Mouse (Mus musculus): ENCODE measurements around the gene Cfd. TPM values are rescaled to one million over a fixed set of nuclear protein-coding genes. Genes with fewer than 3 reads are reported as not detected.

Cfd gene
- polyA plus RNA-seq, 2 experiments: 0.29 TPM; not detected in 1

DNA sequence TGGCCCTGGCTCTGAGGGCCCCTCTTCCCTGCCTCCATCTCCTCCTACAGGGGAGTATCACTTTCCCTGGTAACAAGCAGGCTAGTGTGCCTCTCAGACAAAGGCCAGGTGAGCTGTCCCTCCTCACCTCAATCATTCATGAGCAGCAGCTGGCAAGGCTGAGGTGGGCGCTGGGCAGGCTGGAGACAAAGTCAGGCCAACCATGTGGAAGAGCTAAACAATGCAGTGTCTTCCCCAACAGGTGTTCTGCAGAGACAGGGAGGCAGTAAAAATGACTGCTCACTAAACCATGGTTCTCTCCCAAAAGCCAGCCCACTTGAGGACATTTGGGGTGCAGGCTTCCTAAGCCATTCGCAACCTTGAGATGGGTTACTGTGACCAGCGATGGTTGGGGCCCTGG lies 39.0 kb upstream of the Cfd start:
- ATAC-seq (ENCODE audit: insufficient read depth): no peak
- Histone ChIP-seq H3K4me1 (replicated peaks; ENCODE audit: control insufficient read depth in 2 of 2, insufficient read depth in 2 of 2, low read length in 1 of 2) (peaks cover 24 to 36% of the 10 kb centered on the region in 2 experiments), H3K4me2 (ENCODE audit: low read depth) (peak overlapping the region; percentile 72; the same call in 1 of the 2 replicates), H3K27me3 (ENCODE audit: control insufficient read depth, insufficient read depth, low read length) (no peaks in the 10 kb centered on the region), H3K36me3 (replicated peaks; ENCODE audit: control insufficient read depth, insufficient read depth, low read depth) (peaks cover 4% of the 10 kb centered on the region), H3K27ac (peak overlapping the region; percentile 33), H3K9me3 (ENCODE audit: control insufficient read depth, low read length) (no peaks in the 10 kb centered on the region), H3K4me3 (ENCODE audit: insufficient read depth in 1 of 2, low read depth in 2 of 2, low read length in 2 of 2) (no peak overlapping the region), H3K9ac (replicated peaks) (no peak overlapping the region; the same call in 1 of the 2 replicates)
- WGBS (ENCODE audit: insufficient replicate concordance): 55% methylated on average over 3 of the region's 3 CpGs
- TF ChIP-seq CTCF (IDR thresholded peaks at IDR 0.05; ENCODE audit: low read depth) (no peak), EP300 (IDR thresholded peaks at IDR 0.05; ENCODE audit: low read depth) (no peak)
- DNase-seq (ENCODE audit: low read depth in 3 of 3, low spot score in 3 of 3): no peak

- Histone ChIP-seq H3K9ac (replicated peaks) (peak overlapping the region; percentile 24), H3K36me3 (replicated peaks; ENCODE audit: control insufficient read depth, insufficient read depth, low read depth) (peaks cover 9% of the 10 kb centered on the region), H3K4me3 (ENCODE audit: insufficient read depth in 1 of 2, low read depth in 2 of 2, low read length in 2 of 2) (peak overlapping the region in 1 of 2 experiments; percentile 85; a peak in 1 of 4 replicates), H3K9me3 (ENCODE audit: control insufficient read depth, low read length) (no peaks in the 10 kb centered on the region), H3K4me1 (replicated peaks; ENCODE audit: control insufficient read depth in 2 of 2, insufficient read depth in 2 of 2, low read length in 1 of 2) (peaks cover 27 to 42% of the 10 kb centered on the region in 2 experiments), H3K27me3 (ENCODE audit: control insufficient read depth, insufficient read depth, low read length) (no peaks in the 10 kb centered on the region), H3K27ac (peak overlapping the region; percentile 33), H3K4me2 (ENCODE audit: low read depth) (peak overlapping the region; percentile 72)
- ATAC-seq (ENCODE audit: insufficient read depth) (no peak), DNase-seq (ENCODE audit: low read depth in 3 of 3, low spot score in 3 of 3) (no peak)
- no peak for TF ChIP-seq EP300 (IDR thresholded peaks at IDR 0.05; ENCODE audit: low read depth)
- no peak for TF ChIP-seq CTCF (IDR thresholded peaks at IDR 0.05; ENCODE audit: low read depth)
- WGBS (ENCODE audit: insufficient replicate concordance): 44% methylated on average over 9 of the region's 9 CpGs
These were observed 38.4 kb upstream of the Cfd start for GRCm38 (mm10) chr10:79852107-79852789.

DNA sequence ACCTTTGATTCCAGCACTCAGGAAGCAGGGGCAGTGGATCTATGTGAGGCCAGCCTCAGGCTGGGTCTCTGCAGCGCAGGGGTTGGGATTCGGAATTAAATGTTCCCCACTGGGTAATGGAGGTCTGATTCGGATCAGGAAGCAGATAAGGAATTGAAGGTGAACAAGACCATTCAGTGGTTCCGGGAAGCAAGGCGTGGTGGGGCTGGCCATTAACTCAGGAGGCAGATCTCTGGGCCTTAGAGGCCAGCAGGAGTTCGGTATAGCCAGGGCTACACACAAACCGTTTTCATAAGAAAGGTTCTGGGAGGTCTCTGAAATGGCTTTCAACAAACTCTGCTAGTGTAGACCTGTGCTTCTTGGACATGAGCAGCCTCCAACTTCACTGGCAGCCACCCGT lies 37.8 kb upstream of the Cfd start:
- no peak for DNase-seq (ENCODE audit: low read depth in 3 of 3, low spot score in 3 of 3)
- peak overlapping the region; percentile 70 for H3K27ac ChIP-seq
- no peaks in the 10 kb centered on the region for H3K27me3 ChIP-seq (ENCODE audit: control insufficient read depth, insufficient read depth, low read length)
- peaks cover 13% of the 10 kb centered on the region for H3K36me3 ChIP-seq (replicated peaks; ENCODE audit: control insufficient read depth, insufficient read depth, low read depth)
- ATAC-seq (ENCODE audit: insufficient read depth): no peak
- peak overlapping the region; percentile 80 to 85 for H3K4me3 ChIP-seq (ENCODE audit: insufficient read depth in 1 of 2, low read depth in 2 of 2, low read length in 2 of 2)
- TF ChIP-seq CTCF (IDR thresholded peaks at IDR 0.05; ENCODE audit: low read depth) (no peak), EP300 (IDR thresholded peaks at IDR 0.05; ENCODE audit: low read depth) (no peak)
- WGBS (ENCODE audit: insufficient replicate concordance): 23% methylated on average over 8 of the region's 8 CpGs
- H3K9ac ChIP-seq (replicated peaks): peak overlapping the region; percentile 59
- peaks cover 28 to 48% of the 10 kb centered on the region in 2 experiments for H3K4me1 ChIP-seq (replicated peaks; ENCODE audit: control insufficient read depth in 2 of 2, insufficient read depth in 2 of 2, low read length in 1 of 2)
- H3K4me2 ChIP-seq (ENCODE audit: low read depth): peak overlapping the region; percentile 72
- no peaks in the 10 kb centered on the region for H3K9me3 ChIP-seq (ENCODE audit: control insufficient read depth, low read length)

DNA sequence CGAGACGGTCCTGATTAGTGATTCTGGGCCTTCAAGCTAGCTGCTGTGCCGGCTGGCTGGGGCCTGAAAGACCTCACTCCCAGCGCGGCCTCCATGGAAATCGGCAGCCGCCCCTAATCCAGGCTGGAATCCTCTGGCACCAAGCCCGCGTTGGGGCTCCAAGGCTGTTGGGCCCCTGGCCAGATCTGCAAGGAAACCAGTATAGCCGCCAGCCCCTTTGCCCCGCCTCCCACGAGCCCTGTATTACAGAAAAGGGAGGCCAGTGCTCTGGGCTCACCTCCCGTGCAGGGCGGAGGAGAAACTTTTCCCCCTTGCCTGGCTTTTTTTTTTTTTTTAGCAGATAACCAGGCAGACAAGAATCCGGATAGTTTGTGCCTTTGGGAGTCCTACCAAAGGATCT lies 37.3 kb upstream of the Cfd start:
- no peaks in the 10 kb centered on the region for H3K27me3 ChIP-seq (ENCODE audit: control insufficient read depth, insufficient read depth, low read length)
- H3K9me3 ChIP-seq (ENCODE audit: control insufficient read depth, low read length): no peaks in the 10 kb centered on the region
- under 1% methylated on average over 15 of the region's 15 CpGs for WGBS (ENCODE audit: insufficient replicate concordance)
- ATAC-seq (ENCODE audit: insufficient read depth): no peak
- peaks cover 28 to 52% of the 10 kb centered on the region in 2 experiments for H3K4me1 ChIP-seq (replicated peaks; ENCODE audit: control insufficient read depth in 2 of 2, insufficient read depth in 2 of 2, low read length in 1 of 2)
- TF ChIP-seq EP300 (IDR thresholded peaks at IDR 0.05; ENCODE audit: low read depth) (no peak; the same call in 1 of the 2 replicates), CTCF (IDR thresholded peaks at IDR 0.05; ENCODE audit: low read depth) (no peak)
- peak overlapping the region; percentile 72 for H3K4me2 ChIP-seq (ENCODE audit: low read depth)
- DNase-seq (ENCODE audit: low read depth in 3 of 3, low spot score in 3 of 3): peak; percentile 45 to 54 (median 49)
- H3K9ac ChIP-seq (replicated peaks): peak overlapping the region; percentile 59
- H3K27ac ChIP-seq: peak overlapping the region; percentile 70
- H3K4me3 ChIP-seq (ENCODE audit: insufficient read depth in 1 of 2, low read depth in 2 of 2, low read length in 2 of 2): peak overlapping the region; percentile 80 to 85
- H3K36me3 ChIP-seq (replicated peaks; ENCODE audit: control insufficient read depth, insufficient read depth, low read depth): peaks cover 19% of the 10 kb centered on the region
